Mouse (Mus musculus) CH12.LX (cell line): ENCODE results near the gene Ctla4. TPM values are rescaled to one million over a fixed set of nuclear protein-coding genes. Genes with fewer than 3 reads are reported as not detected.

ENCODE experiments used
- DNase-seq: peaks from one replicate; pipeline ENCODE4 v3.0.0-alpha.2; 2013; ENCODE audit errors: extremely low read depth
- H3K27ac ChIP-seq: 2 replicates; pipeline ENCODE4 v1.5.1; 2012; ENCODE audit warnings: low read depth, mild to moderate bottlenecking, control low read depth, moderate library complexity; ENCODE audit not compliant: insufficient read depth
- H3K27me3 ChIP-seq: replicated peaks from 2 replicates; pipeline ENCODE3; 2012; ENCODE audit warnings: inconsistent platforms
- H3K36me3 ChIP-seq, 2 experiments: replicated peaks in 1 of 2; 2 replicates each; pipeline versions ENCODE3 to v1.6.1; 2012; ENCODE audit warnings: inconsistent platforms in 1 of 2, low read length in 1 of 2, mild to moderate bottlenecking in 1 of 2, mixed read lengths in 1 of 2, moderate library complexity in 1 of 2; ENCODE audit not compliant: control insufficient read depth in 1 of 2, insufficient read depth in 1 of 2
- H3K4me1 ChIP-seq, 2 experiments: 2 replicates each; pipeline ENCODE4 v1.6.1; 2012; ENCODE audit warnings: inconsistent platforms in 1 of 2, moderate library complexity in 1 of 2; ENCODE audit not compliant: insufficient read depth in 2 of 2, control insufficient read depth in 1 of 2
- H3K4me2 ChIP-seq: 2 replicates; pipeline ENCODE4 v1.6.1; 2012; ENCODE audit warnings: low read depth, mild to moderate bottlenecking, control low read depth; ENCODE audit not compliant: poor library complexity, insufficient read depth, severe bottlenecking
- H3K4me3 ChIP-seq, 3 experiments: fragments of 150-350 bp in 1 of 3; sonication (generic) in 1 of 3; replicated peaks in 1 of 3; 2 replicates each; pipeline versions ENCODE3 to v1.5.1; 2011 to 2012; ENCODE audit warnings: low read depth in 2 of 3, low read length in 2 of 3, mild to moderate bottlenecking in 2 of 3, moderate library complexity in 2 of 3, control low read depth in 1 of 3, improper control_type of control experiment in 1 of 3, inconsistent platforms in 1 of 3, mixed read lengths in 1 of 3; ENCODE audit not compliant: poor library complexity in 1 of 3
- H3K79me2 ChIP-seq: replicated peaks from 2 replicates; pipeline ENCODE4 v1.6.1; 2012; ENCODE audit warnings: mild to moderate bottlenecking, moderate library complexity; ENCODE audit not compliant: control insufficient read depth, poor library complexity, insufficient read depth, severe bottlenecking; ENCODE audit errors: extremely low read depth
- H3K9ac ChIP-seq: 2 replicates; pipeline ENCODE4 v1.6.1; 2012; ENCODE audit warnings: low read depth, mild to moderate bottlenecking, control low read depth, moderate library complexity; ENCODE audit not compliant: insufficient read depth
- H3K9me3 ChIP-seq: replicated peaks from 2 replicates; pipeline ENCODE3; 2012; ENCODE audit warnings: low read length, inconsistent platforms, mixed read lengths
- CHD1 ChIP-seq: IDR thresholded peaks from 2 replicates; pipeline ENCODE4 v1.6.1; 2012; ENCODE audit warnings: low read depth, low read length, improper control_type of control experiment, inconsistent platforms
- CHD2 ChIP-seq: IDR thresholded peaks from 2 replicates; pipeline ENCODE4 v1.6.1; 2011; ENCODE audit warnings: low read length, improper control_type of control experiment
- CTCF ChIP-seq, 2 experiments: IDR thresholded peaks in 1 of 2; conservative IDR thresholded peaks in 1 of 2; 2 replicates each; pipeline ENCODE4 v1.5.1; 2011 to 2012; ENCODE audit warnings: low read depth in 2 of 2, low read length in 2 of 2, improper control_type of control experiment in 1 of 2, inconsistent platforms in 1 of 2, mild to moderate bottlenecking in 1 of 2, moderate library complexity in 1 of 2
- E2F4 ChIP-seq: IDR thresholded peaks from 2 replicates; pipeline ENCODE4 v1.6.1; 2011; ENCODE audit warnings: low read depth, low read length, improper control_type of control experiment; ENCODE audit not compliant: insufficient replicate concordance
- GABPA ChIP-seq: IDR thresholded peaks from 2 replicates; pipeline ENCODE4 v1.6.1; 2012; ENCODE audit warnings: low read depth, low read length, improper control_type of control experiment, inconsistent platforms; ENCODE audit not compliant: insufficient replicate concordance
- HCFC1 ChIP-seq: IDR thresholded peaks from 2 replicates; pipeline ENCODE4 v1.6.1; 2012; ENCODE audit warnings: low read depth, mild to moderate bottlenecking, inconsistent platforms, low read length, improper control_type of control experiment
- IRF4 ChIP-seq: IDR thresholded peaks from 2 replicates; pipeline ENCODE4 v1.6.1; 2014; ENCODE audit warnings: low read depth, mild to moderate bottlenecking, inconsistent platforms, low read length, improper control_type of control experiment
- JUN ChIP-seq: IDR thresholded peaks from 2 replicates; pipeline ENCODE4 v1.6.1; 2011; ENCODE audit warnings: low read depth, mild to moderate bottlenecking, low read length, improper control_type of control experiment, moderate library complexity; ENCODE audit not compliant: insufficient read depth
- JUND ChIP-seq: conservative IDR thresholded peaks from 2 replicates; pipeline ENCODE4 v1.6.1; 2011; ENCODE audit warnings: low read depth, low read length, improper control_type of control experiment
- KAT2A ChIP-seq: IDR thresholded peaks from 2 replicates; pipeline ENCODE4 v1.6.1; 2012; ENCODE audit warnings: low read length, improper control_type of control experiment, inconsistent platforms; ENCODE audit not compliant: insufficient replicate concordance
- MEF2A ChIP-seq: IDR thresholded peaks from 2 replicates; pipeline ENCODE4 v1.6.1; 2014; ENCODE audit warnings: low read depth, mild to moderate bottlenecking, inconsistent platforms, low read length, improper control_type of control experiment, borderline replicate concordance
- MYC ChIP-seq: IDR thresholded peaks from 2 replicates; pipeline ENCODE4 v1.6.1; 2011; ENCODE audit warnings: low read depth, mild to moderate bottlenecking, improper control_type of control experiment, low read length
- NRF1 ChIP-seq: IDR thresholded peaks from 2 replicates; pipeline ENCODE4 v1.6.1; 2014; ENCODE audit warnings: low read depth, mild to moderate bottlenecking, inconsistent platforms, low read length, improper control_type of control experiment, moderate library complexity
- POLR2A ChIP-seq: IDR thresholded peaks from 2 replicates; pipeline ENCODE4 v1.6.1; 2011; ENCODE audit warnings: low read depth, mild to moderate bottlenecking, improper control_type of control experiment, low read length
- POLR2AphosphoS2 ChIP-seq: IDR thresholded peaks from 2 replicates; pipeline ENCODE4 v1.6.1; 2011; ENCODE audit warnings: low read depth, low read length, improper control_type of control experiment
- RAD21 ChIP-seq: IDR thresholded peaks from 2 replicates; pipeline ENCODE4 v1.6.1; 2011; ENCODE audit warnings: low read depth, mild to moderate bottlenecking, low read length, improper control_type of control experiment, moderate library complexity
- RCOR1 ChIP-seq: conservative IDR thresholded peaks from 2 replicates; pipeline ENCODE4 v1.6.1; 2012; ENCODE audit warnings: low read depth, mild to moderate bottlenecking, inconsistent platforms, low read length, improper control_type of control experiment
- SMC3 ChIP-seq: IDR thresholded peaks from 2 replicates; pipeline ENCODE4 v1.6.1; 2011; ENCODE audit warnings: low read depth, low read length, improper control_type of control experiment
- TBP ChIP-seq: conservative IDR thresholded peaks from 2 replicates; pipeline ENCODE4 v1.6.1; 2011; ENCODE audit warnings: low read depth, low read length, improper control_type of control experiment
- UBTF ChIP-seq: IDR thresholded peaks from 2 replicates; pipeline ENCODE4 v1.6.1; 2012; ENCODE audit warnings: low read depth, mild to moderate bottlenecking, inconsistent platforms, low read length, improper control_type of control experiment, moderate library complexity
- USF1 ChIP-seq: IDR thresholded peaks from 2 replicates; pipeline ENCODE4 v1.6.1; 2014; ENCODE audit warnings: low read depth, mild to moderate bottlenecking, inconsistent platforms, low read length, improper control_type of control experiment
- ZNF384 ChIP-seq: IDR thresholded peaks from 2 replicates; pipeline ENCODE4 v1.6.1; 2012; ENCODE audit warnings: low read depth, low read length, improper control_type of control experiment, inconsistent platforms
- dilution Hi-C: fragments of 300-500 bp; cut with MboI; formaldehyde crosslinking; loops from 2 replicates; pipeline ENCODE4 v1.14.3; 2020; ENCODE audit warnings: low sequenced_read_pairs; ENCODE audit not compliant: extremely low pct_unique_long_range_greater_than_20kb, extremely low pct_ligation_motif_present
- in situ Hi-C: fragments of 300-500 bp; cut with MboI; formaldehyde crosslinking; loops from 3 replicates; pipeline ENCODE4 v1.14.3; 2019; ENCODE audit warnings: low sequenced_read_pairs, low pct_ligation_motif_present, low pct_unique_long_range_greater_than_20kb, mixed read lengths
- polyA plus RNA-seq: library from polyadenylated mRNA; unstranded; fragments of >175 nt; gene quantifications from 2 replicates; pipeline ENCODE4 v1.2.1, GENCODE M21; 2012; ENCODE audit warnings: low read depth; ENCODE audit not compliant: insufficient read length
- total RNA-seq, 2 experiments: library from RNA; depleted of rRNA; stranded (reverse); fragments of 300-350 nt in 1 of 2; fragments of >200 nt in 1 of 2; gene quantifications; 2 replicates each; pipeline ENCODE4 v1.2.3; 2012 to 2014

The Ctla4 gene
- total and polyA plus RNA-seq, 3 experiments, result 11.6 to 54.7 (median 53.7) TPM

DNA sequence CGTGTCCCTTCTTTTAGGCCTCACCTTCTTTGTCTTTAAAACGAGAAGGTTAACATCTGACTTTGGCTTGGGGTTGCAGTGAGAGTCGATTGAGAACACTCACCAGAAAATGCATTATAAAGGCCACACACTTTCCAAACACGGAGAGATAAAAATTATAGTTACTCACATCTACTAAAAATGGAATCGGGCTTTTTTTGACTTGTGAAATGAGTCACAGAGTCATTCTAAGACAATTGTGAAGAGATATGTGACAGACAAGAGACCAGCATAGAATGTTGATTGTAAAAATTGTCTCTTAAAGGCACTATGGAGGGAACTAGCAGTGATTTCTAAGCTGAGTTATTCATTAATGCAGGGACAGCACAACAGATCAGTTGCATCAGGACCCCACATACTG lies 52.2 kb downstream of the Ctla4 start (continued):
- no peak for TF ChIP-seq GABPA
- TF ChIP-seq MYC, result no peak
- no peak for TF ChIP-seq POLR2AphosphoS2
- no peak for TF ChIP-seq HCFC1
- no peak for TF ChIP-seq CHD2
- no peak for TF ChIP-seq KAT2A
- 0 out of 2 replicates have a peak, but pooled peaks have one; percentile 19 for TF ChIP-seq E2F4
- TF ChIP-seq, all 38 proteins: peak for 10

DNA sequence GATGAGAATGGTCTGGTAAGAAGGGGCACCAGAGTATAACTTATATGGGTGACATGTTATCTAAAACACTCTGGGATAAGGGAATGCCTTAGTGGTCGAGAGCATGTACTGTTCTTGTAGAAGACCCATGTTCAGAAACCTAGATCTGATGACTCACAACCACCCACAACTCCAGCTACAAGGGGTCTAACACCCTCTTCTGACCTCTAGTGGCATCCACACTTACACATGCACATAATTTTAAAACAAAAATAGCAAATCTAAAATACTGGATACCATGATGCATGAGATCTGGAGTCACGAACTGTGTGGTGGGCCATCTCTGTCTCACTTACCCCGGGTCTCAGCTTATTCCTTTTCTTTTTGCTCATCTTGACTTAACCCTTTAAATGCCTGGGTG lies 53.2 kb downstream of the Ctla4 start:
- Histone ChIP-seq H3K4me3 (no peak overlapping the region), H3K36me3 (no peaks in the 10 kb centered on the region), H3K27me3 (no peaks in the 10 kb centered on the region), H3K79me2 (no peaks in the 10 kb centered on the region), H3K27ac (peak overlapping the region; percentile 96), H3K4me2 (no peak overlapping the region), H3K9ac (no peak overlapping the region), H3K9me3 (no peaks in the 10 kb centered on the region), H3K4me1 (peaks cover 26 to 81% of the 10 kb centered on the region in 2 experiments)
- peak; percentile 32 for DNase-seq
- dilution Hi-C loops, result no loop called here
- in situ Hi-C loops, result loop anchor here (5.0 kb wide), 1 partner anchor 73 kb away; no protein-coding TSS in a partner anchor
- peak; percentile 57 for TF ChIP-seq SMC3
- 0 out of 2 replicates have a peak, but pooled peaks have one; percentile 8 for TF ChIP-seq JUN
- peak; percentile 52 for TF ChIP-seq RAD21
- peak; percentile 26; the same call in 1 of the 2 replicates for TF ChIP-seq MEF2A
- no peak for TF ChIP-seq CHD1
- peak in 1 of 2 experiments; percentile 52; a peak in 2 of 4 replicates for TF ChIP-seq CTCF (conservative IDR thresholded peaks at IDR 0.05 in 1 of 2, IDR thresholded peaks at IDR 0.05 in 1 of 2; ENCODE audit: low read depth in 2 of 2, low read length in 2 of 2)
- TF ChIP-seq RCOR1, result no peak
- TF ChIP-seq POLR2A, result no peak
- no peak; the same call in 1 of the 2 replicates for TF ChIP-seq IRF4
- TF ChIP-seq JUND, result peak; percentile 52; the same call in 1 of the 2 replicates
- no peak for TF ChIP-seq ZNF384
- TF ChIP-seq NRF1, result no peak
- no peak for TF ChIP-seq USF1
- TF ChIP-seq UBTF, result no peak
- no peak for TF ChIP-seq TBP
